Mouse (Mus musculus) kidney, embryonic 16.5 days (tissue): ENCODE measurements around the gene Gys1. TPM values are rescaled to one million over a fixed set of nuclear protein-coding genes. Genes with fewer than 3 reads are reported as not detected.

Experiments used
- ATAC-seq: fragments of 200-750 bp; cut with Nextera tagmentation; 2 replicates; pipeline ENCODE4 v1.8.0; 2017; ENCODE audit warnings: moderate TSS enrichment; ENCODE audit not compliant: low FRiP score, low TSS enrichment
- H3K27ac ChIP-seq: fragments of 300-500 bp; sonication (generic); 2 replicates; pipeline ENCODE4 v1.5.1; 2014; ENCODE audit warnings: low read length
- H3K27me3 ChIP-seq: fragments of 300-500 bp; sonication (generic); 2 replicates; pipeline ENCODE4 v1.6.1; 2014; ENCODE audit warnings: low read length, control low read depth, mixed read lengths; ENCODE audit not compliant: insufficient read depth
- H3K36me3 ChIP-seq: fragments of 300-500 bp; sonication (generic); 2 replicates; pipeline ENCODE4 v1.6.1; 2014; ENCODE audit warnings: low read length, control low read depth, mixed read lengths; ENCODE audit not compliant: insufficient read depth
- H3K4me1 ChIP-seq: fragments of 300-500 bp; sonication (generic); 2 replicates; pipeline ENCODE4 v1.6.1; 2014; ENCODE audit warnings: low read length, control low read depth, mixed read lengths; ENCODE audit not compliant: insufficient read depth
- H3K4me2 ChIP-seq: fragments of 300-500 bp; sonication (generic); replicated peaks from 2 replicates; pipeline ENCODE4 v1.6.1; 2014; ENCODE audit warnings: low read depth, low read length
- H3K4me3 ChIP-seq: fragments of 300-500 bp; sonication (generic); 2 replicates; pipeline ENCODE4 v1.5.1; 2014; ENCODE audit warnings: mild to moderate bottlenecking, low read length
- H3K9ac ChIP-seq: fragments of 300-500 bp; sonication (generic); replicated peaks from 2 replicates; pipeline ENCODE4 v1.6.1; 2014; ENCODE audit warnings: low read length
- H3K9me3 ChIP-seq: fragments of 300-500 bp; sonication (generic); 2 replicates; pipeline ENCODE4 v1.6.1; 2016; ENCODE audit warnings: low read length, control low read depth
- WGBS: fragments of 180-500 bp; shearing (Covaris S2); extraction: QIAGEN DNeasy Blood & Tissue Kit; methylation state at CpG from one replicate; pipeline ENCODE4 v1.1.7; 2014; 5-methylcytosine and 5-hydroxymethylcytosine counted together
- microRNA-seq: library from miRNA; unstranded; fragments of <30 nt; microRNA quantifications from one replicate; pipeline ENCODE4, GENCODE M21; 2016
- polyA plus RNA-seq: library from polyadenylated mRNA; unstranded; fragments of >200 nt; fragmentation: Nextera tagmentation; extraction: Ambion mirVana; gene quantifications from 2 replicates; pipeline ENCODE4 v1.2.1, GENCODE M21; 2015

Gene Gys1
- polyA plus RNA-seq, 1 experiment from 2014 or later, result 51.7 TPM

GRCm38 (mm10) chr7:45498427-45498826 lies 63.8 kb downstream of the Gys1 start:
- H3K4me1 ChIP-seq, result no peaks in the 10 kb centered on the region
- H3K9ac ChIP-seq, result no peak overlapping the region
- H3K4me2 ChIP-seq, result no peak overlapping the region
- no peaks in the 10 kb centered on the region for H3K27me3 ChIP-seq
- no peaks in the 10 kb centered on the region for H3K9me3 ChIP-seq
- H3K36me3 ChIP-seq, result peaks cover 75% of the 10 kb centered on the region
- no peak for ATAC-seq
- WGBS, result 97% methylated on average over 6 of the region's 6 CpGs
- no peak overlapping the region for H3K27ac ChIP-seq
- H3K4me3 ChIP-seq, result no peak overlapping the region

Small RNA genes lying within 50 kb of the gene (microRNA-seq; reads per million reads assigned to microRNA genes)
- gene Gm22133, result 0.47 reads per million

Other genes starting within 250 kb of the Gys1 start
- 0.85 and 0.86 TPM in 2 replicates for gene Ccdc155, start 230.0 kb upstream of the Gys1 start, polyA plus RNA-seq
- gene Dkkl1, start 222.7 kb upstream of the Gys1 start, polyA plus RNA-seq, result 0.78 TPM in 1 of 2 replicates, not detected in the other
- gene Tead2, start 219.1 kb upstream of the Gys1 start, polyA plus RNA-seq, result 195 and 203 TPM in 2 replicates
- gene Cd37, start 195.7 kb upstream of the Gys1 start, polyA plus RNA-seq, result 1.0 and 1.1 TPM in 2 replicates
- gene Slc6a16, start 193.8 kb upstream of the Gys1 start, polyA plus RNA-seq, result 0.28 and 0.30 TPM in 2 replicates
- not detected in 2 replicates for gene Slc6a21, start 157.3 kb upstream of the Gys1 start, polyA plus RNA-seq
- gene Trpm4, start 101.1 kb upstream of the Gys1 start, polyA plus RNA-seq, result 22.3 and 23.6 TPM in 2 replicates
- 1.7 and 1.8 TPM in 2 replicates for gene Hrc, start 99.6 kb upstream of the Gys1 start, polyA plus RNA-seq
- 5.1 and 6.3 TPM in 2 replicates for gene Ppfia3, start 67.8 kb upstream of the Gys1 start, polyA plus RNA-seq
- 1.7 and 1.9 TPM in 2 replicates for gene Lin7b, start 64.3 kb upstream of the Gys1 start, polyA plus RNA-seq
- gene Snrnp70, start 39.1 kb upstream of the Gys1 start, polyA plus RNA-seq, result 211 and 227 TPM in 2 replicates
- not detected in 2 replicates for gene Kcna7, start 29.2 kb upstream of the Gys1 start, polyA plus RNA-seq
- 1.5 and 1.6 TPM in 2 replicates for gene Ntf5, start 21.1 kb upstream of the Gys1 start, polyA plus RNA-seq
- not detected in 2 replicates for gene Lhb, start 14.0 kb upstream of the Gys1 start, polyA plus RNA-seq
- gene Ruvbl2, start 3.3 kb downstream of the Gys1 start, polyA plus RNA-seq, result 164 and 173 TPM in 2 replicates
- gene Ftl1, start 25.0 kb downstream of the Gys1 start, polyA plus RNA-seq, result 5,149 and 5,628 TPM in 2 replicates
- 172 and 182 TPM in 2 replicates for gene Bax, start 32.1 kb downstream of the Gys1 start, polyA plus RNA-seq
- gene Tulp2, start 47.0 kb downstream of the Gys1 start, polyA plus RNA-seq, result 0.80 and 1.1 TPM in 2 replicates
- not detected in 2 replicates for gene Gm45808, start 52.0 kb downstream of the Gys1 start, polyA plus RNA-seq
- 2.4 and 3.3 TPM in 2 replicates for gene Dhdh, start 54.0 kb downstream of the Gys1 start, polyA plus RNA-seq
- 295 and 299 TPM in 2 replicates for gene Nucb1, start 75.6 kb downstream of the Gys1 start, polyA plus RNA-seq
- gene Ppp1r15a, start 91.4 kb downstream of the Gys1 start, polyA plus RNA-seq, result 24.3 and 24.8 TPM in 2 replicates
- gene Plekha4, start 91.5 kb downstream of the Gys1 start, polyA plus RNA-seq, result 4.4 and 5.3 TPM in 2 replicates
- 13.5 and 15.5 TPM in 2 replicates for gene Hsd17b14, start 120.0 kb downstream of the Gys1 start, polyA plus RNA-seq
- 87.9 and 93.2 TPM in 2 replicates for gene Bcat2, start 135.3 kb downstream of the Gys1 start, polyA plus RNA-seq
- gene Fgf21, start 180.6 kb downstream of the Gys1 start, polyA plus RNA-seq, result not detected in 2 replicates
- 0.27 and 0.32 TPM in 2 replicates for gene Fut1, start 182.4 kb downstream of the Gys1 start, polyA plus RNA-seq
- 0.13 and 0.14 TPM in 2 replicates for gene Izumo1, start 187.0 kb downstream of the Gys1 start, polyA plus RNA-seq
- gene Rasip1, start 192.6 kb downstream of the Gys1 start, polyA plus RNA-seq, result 11.6 and 13.0 TPM in 2 replicates
- gene Mamstr, start 205.1 kb downstream of the Gys1 start, polyA plus RNA-seq, result 8.0 and 9.0 TPM in 2 replicates
- 0.32 and 0.57 TPM in 2 replicates for gene Fut2, start 231.6 kb downstream of the Gys1 start, polyA plus RNA-seq
- gene Ntn5, start 249.2 kb downstream of the Gys1 start, polyA plus RNA-seq, result 0.18 and 0.29 TPM in 2 replicates